Mouse (Mus musculus) MEL (cell line): ENCODE measurements around the gene Prdm16. TPM values are rescaled to one million over a fixed set of nuclear protein-coding genes. Genes with fewer than 3 reads are reported as not detected.

Experiments used
- DNase-seq: peaks from one replicate; pipeline ENCODE4 v3.0.0; 2011; ENCODE audit warnings: low read depth, low spot score
- H3K27ac ChIP-seq: 2 replicates; pipeline ENCODE4 v1.5.1; 2012; ENCODE audit warnings: low read depth, mild to moderate bottlenecking, control low read depth, low read length, moderate library complexity; ENCODE audit not compliant: control insufficient read depth
- H3K27me3 ChIP-seq, 2 experiments: fragments of 150-350 bp in 1 of 2; sonication (generic) in 1 of 2; 2 replicates each; pipeline ENCODE4 v1.6.1; 2012; ENCODE audit warnings: low read length in 2 of 2, mild to moderate bottlenecking in 2 of 2, improper control_type of control experiment in 1 of 2, moderate library complexity in 1 of 2; ENCODE audit not compliant: insufficient read depth in 2 of 2, control insufficient read depth in 1 of 2
- H3K36me3 ChIP-seq, 2 experiments: 2 replicates each; pipeline ENCODE4 v1.6.1; 2012 to 2014; ENCODE audit warnings: low read length in 2 of 2, improper control_type of control experiment in 1 of 2, inconsistent platforms in 1 of 2, mild to moderate bottlenecking in 1 of 2; ENCODE audit not compliant: insufficient read depth in 2 of 2, control insufficient read depth in 1 of 2
- H3K4me1 ChIP-seq, 2 experiments: fragments of 150-350 bp in 1 of 2; sonication (generic) in 1 of 2; 2 replicates each; pipeline ENCODE4 v1.6.1; 2012; ENCODE audit warnings: low read length in 2 of 2, improper control_type of control experiment in 1 of 2, mild to moderate bottlenecking in 1 of 2; ENCODE audit not compliant: insufficient read depth in 2 of 2, control insufficient read depth in 1 of 2
- H3K4me3 ChIP-seq, 2 experiments: fragments of 150-350 bp in 1 of 2; sonication (generic) in 1 of 2; 2 replicates each; pipeline ENCODE4 v1.5.1; 2012; ENCODE audit warnings: low read depth in 2 of 2, low read length in 2 of 2, mild to moderate bottlenecking in 2 of 2, moderate library complexity in 2 of 2, control low read depth in 1 of 2, improper control_type of control experiment in 1 of 2; ENCODE audit not compliant: control insufficient read depth in 1 of 2, insufficient read depth in 1 of 2
- H3K79me2 ChIP-seq: 2 replicates; pipeline ENCODE4 v1.6.1; 2012; ENCODE audit warnings: mild to moderate bottlenecking, low read length, moderate library complexity; ENCODE audit not compliant: control insufficient read depth, poor library complexity, insufficient read depth
- H3K9ac ChIP-seq: 2 replicates; pipeline ENCODE4 v1.6.1; 2012; ENCODE audit warnings: low read depth, mild to moderate bottlenecking, control low read depth, low read length, moderate library complexity; ENCODE audit not compliant: control insufficient read depth, poor library complexity, severe bottlenecking
- H3K9me3 ChIP-seq: fragments of 150-350 bp; sonication (generic); replicated peaks from 2 replicates; pipeline ENCODE4 v1.6.1; 2012; ENCODE audit warnings: mild to moderate bottlenecking, low read length, improper control_type of control experiment, moderate library complexity; ENCODE audit not compliant: insufficient read depth
- BHLHE40 ChIP-seq: IDR thresholded peaks from 2 replicates; pipeline ENCODE4 v1.6.1; 2012; ENCODE audit warnings: low read depth, mild to moderate bottlenecking, inconsistent platforms, low read length, improper control_type of control experiment, borderline replicate concordance
- CHD1 ChIP-seq: IDR thresholded peaks from 2 replicates; pipeline ENCODE4 v1.6.1; 2012; ENCODE audit warnings: low read depth, mild to moderate bottlenecking, inconsistent platforms, low read length, improper control_type of control experiment
- CHD2 ChIP-seq: IDR thresholded peaks from 2 replicates; pipeline ENCODE4 v1.6.1; 2011; ENCODE audit warnings: low read length, improper control_type of control experiment
- CTCF ChIP-seq, 3 experiments: IDR thresholded peaks in 2 of 3; conservative IDR thresholded peaks in 1 of 3; 2 replicates each; pipeline ENCODE4 v1.5.1; 2011 to 2012; ENCODE audit warnings: low read length in 3 of 3, low read depth in 2 of 3, mild to moderate bottlenecking in 2 of 3, improper control_type of control experiment in 1 of 3, inconsistent platforms in 1 of 3, mixed read lengths in 1 of 3, moderate library complexity in 1 of 3; ENCODE audit not compliant: control insufficient read depth in 1 of 3, insufficient read depth in 1 of 3, poor library complexity in 1 of 3, severe bottlenecking in 1 of 3
- ELF1 ChIP-seq: IDR thresholded peaks from 2 replicates; pipeline ENCODE4 v1.6.1; 2014; ENCODE audit warnings: low read depth, mild to moderate bottlenecking, inconsistent platforms, low read length, improper control_type of control experiment, moderate library complexity
- GABPA ChIP-seq: IDR thresholded peaks from 2 replicates; pipeline ENCODE4 v1.6.1; 2012; ENCODE audit warnings: low read depth, mild to moderate bottlenecking, inconsistent platforms, low read length, improper control_type of control experiment, moderate library complexity
- GATA1 ChIP-seq: IDR thresholded peaks from 2 replicates; pipeline ENCODE4 v1.6.1; 2011; ENCODE audit warnings: low read depth, low read length, improper control_type of control experiment
- HCFC1 ChIP-seq: IDR thresholded peaks from 2 replicates; pipeline ENCODE4 v1.6.1; 2012; ENCODE audit warnings: low read depth, mild to moderate bottlenecking, inconsistent platforms, low read length, improper control_type of control experiment, moderate library complexity
- JUND ChIP-seq: IDR thresholded peaks from 2 replicates; pipeline ENCODE4 v1.6.1; 2011; ENCODE audit warnings: low read depth, mild to moderate bottlenecking, improper control_type of control experiment, low read length
- MAZ ChIP-seq: IDR thresholded peaks from 2 replicates; pipeline ENCODE4 v1.6.1; 2012; ENCODE audit warnings: low read depth, mild to moderate bottlenecking, inconsistent platforms, low read length, improper control_type of control experiment
- MYB ChIP-seq: IDR thresholded peaks from 2 replicates; pipeline ENCODE4 v1.6.1; 2011; ENCODE audit warnings: mild to moderate bottlenecking, low read depth, low read length, improper control_type of control experiment
- MYC ChIP-seq: IDR thresholded peaks from 2 replicates; pipeline ENCODE4 v1.6.1; 2011; ENCODE audit warnings: low read depth, mild to moderate bottlenecking, low read length, improper control_type of control experiment, moderate library complexity
- NELFE ChIP-seq: IDR thresholded peaks from 2 replicates; pipeline ENCODE4 v1.6.1; 2011; ENCODE audit warnings: low read depth, low read length, improper control_type of control experiment
- POLR2A ChIP-seq, 2 experiments: IDR thresholded peaks; 2 replicates each; pipeline ENCODE4 v1.6.1; 2011 to 2012; ENCODE audit warnings: low read length in 2 of 2, mild to moderate bottlenecking in 2 of 2, control low read depth in 1 of 2, improper control_type of control experiment in 1 of 2, low read depth in 1 of 2, moderate library complexity in 1 of 2; ENCODE audit not compliant: control insufficient read depth in 1 of 2, insufficient read depth in 1 of 2, poor library complexity in 1 of 2
- RAD21 ChIP-seq: IDR thresholded peaks from 2 replicates; pipeline ENCODE4 v1.6.1; 2011; ENCODE audit warnings: mild to moderate bottlenecking, low read depth, low read length, improper control_type of control experiment
- RCOR1 ChIP-seq: IDR thresholded peaks from 2 replicates; pipeline ENCODE4 v1.6.1; 2012; ENCODE audit warnings: low read depth, mild to moderate bottlenecking, inconsistent platforms, low read length, improper control_type of control experiment
- SIN3A ChIP-seq: IDR thresholded peaks from 2 replicates; pipeline ENCODE4 v1.6.1; 2012; ENCODE audit warnings: low read length, improper control_type of control experiment, inconsistent platforms
- SMC3 ChIP-seq: IDR thresholded peaks from 2 replicates; pipeline ENCODE4 v1.6.1; 2011; ENCODE audit warnings: low read depth, low read length, improper control_type of control experiment
- TBP ChIP-seq: IDR thresholded peaks from 2 replicates; pipeline ENCODE4 v1.8.0; 2011; ENCODE audit warnings: low read depth, low read length, improper control_type of control experiment
- TCF12 ChIP-seq: IDR thresholded peaks from 2 replicates; pipeline ENCODE4 v1.6.1; 2014; ENCODE audit warnings: low read depth, mild to moderate bottlenecking, inconsistent platforms, low read length, improper control_type of control experiment, moderate library complexity
- USF1 ChIP-seq: IDR thresholded peaks from 2 replicates; pipeline ENCODE4 v1.6.1; 2014; ENCODE audit warnings: low read depth, mild to moderate bottlenecking, inconsistent platforms, low read length, improper control_type of control experiment, moderate library complexity
- ZKSCAN1 ChIP-seq: IDR thresholded peaks from 2 replicates; pipeline ENCODE4 v1.6.1; 2012; ENCODE audit warnings: low read depth, mild to moderate bottlenecking, inconsistent platforms, low read length, improper control_type of control experiment, moderate library complexity
- ZNF384 ChIP-seq: IDR thresholded peaks from 2 replicates; pipeline ENCODE4 v1.6.1; 2012; ENCODE audit warnings: low read depth, mild to moderate bottlenecking, inconsistent platforms, low read length, improper control_type of control experiment
- polyA plus RNA-seq, 2 experiments: library from polyadenylated mRNA; stranded (reverse) in 1 of 2; unstranded in 1 of 2; fragments of >175 nt in 1 of 2; fragments of >200 nt in 1 of 2; gene quantifications; 2 replicates each; pipeline versions ENCODE4 v1.2.1 to v1.2.4; 2012; ENCODE audit warnings: low replicate concordance in 2 of 2, low read depth in 1 of 2; ENCODE audit not compliant: insufficient read length in 2 of 2, insufficient read depth in 1 of 2, missing spikeins in 1 of 2
- total RNA-seq: library from RNA; depleted of rRNA; stranded (reverse); fragments of 300-350 nt; gene quantifications from 2 replicates; pipeline ENCODE4 v1.2.3, GENCODE M21; 2012

The Prdm16 gene
- total and polyA plus RNA-seq, 3 experiments = not detected

DNA sequence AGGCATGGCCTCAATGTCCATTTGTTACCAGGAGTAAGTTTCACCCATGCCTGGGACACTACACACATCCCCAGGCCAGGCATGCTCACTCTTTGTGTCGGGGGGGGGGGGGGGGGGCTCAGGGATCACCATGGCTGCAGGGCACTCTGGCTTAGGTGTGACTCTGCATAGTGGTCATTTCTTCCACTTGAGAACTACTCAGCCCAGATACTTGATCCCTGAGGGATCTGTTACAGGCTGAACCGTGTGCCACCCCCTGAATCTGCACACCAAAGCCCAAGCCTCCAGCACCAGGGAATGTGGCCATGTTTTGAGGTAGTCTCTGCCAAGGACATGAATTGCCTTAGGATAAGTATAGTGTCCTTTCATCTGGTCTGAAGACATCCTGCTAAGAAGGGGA lies 123.0 kb downstream of the Prdm16 start:
- no peak for DNase-seq
- Histone ChIP-seq H3K79me2 (no peaks in the 10 kb centered on the region), H3K36me3 (no peaks in the 10 kb centered on the region), H3K27me3 (no peaks in the 10 kb centered on the region)
- no peak for TF ChIP-seq NELFE
- TF ChIP-seq HCFC1 = no peak
- no peak for TF ChIP-seq BHLHE40
- TF ChIP-seq SMC3 = no peak
- TF ChIP-seq RCOR1 = no peak
- no peak for TF ChIP-seq TCF12
- TF ChIP-seq ZNF384 = no peak
- no peak for TF ChIP-seq JUND
- TF ChIP-seq POLR2A (IDR thresholded peaks at IDR 0.05; ENCODE audit: control insufficient read depth in 1 of 2, insufficient read depth in 1 of 2, low read depth in 1 of 2, low read length in 2 of 2, poor library complexity in 1 of 2) = no peak
- TF ChIP-seq, all 39 proteins: peak for 0
- no peak overlapping the region for H3K27ac ChIP-seq
- H3K9me3 ChIP-seq = no peaks in the 10 kb centered on the region
- H3K9ac ChIP-seq = no peak overlapping the region
- no peak overlapping the region for H3K4me3 ChIP-seq
- H3K4me1 ChIP-seq = no peaks in the 10 kb centered on the region

GRCm38 (mm10) chr4:154512518-154513090 lies 124.1 kb downstream of the Prdm16 start:
- H3K79me2 ChIP-seq = no peaks in the 10 kb centered on the region
- H3K4me1 ChIP-seq = no peaks in the 10 kb centered on the region
- H3K27me3 ChIP-seq = no peaks in the 10 kb centered on the region
- no peak for DNase-seq
- TF ChIP-seq TBP (no peak), ZKSCAN1 (no peak), MAZ (no peak), CHD2 (no peak), ELF1 (no peak), SMC3 (no peak), MYC (no peak), RAD21 (no peak)
- H3K36me3 ChIP-seq = no peaks in the 10 kb centered on the region
- H3K9me3 ChIP-seq = no peaks in the 10 kb centered on the region
- H3K9ac ChIP-seq = no peak overlapping the region
- no peak overlapping the region for H3K27ac ChIP-seq
- no peak overlapping the region for H3K4me3 ChIP-seq

GRCm38 (mm10) chr4:154511767-154512166 lies 124.9 kb downstream of the Prdm16 start:
- DNase-seq = no peak
- Histone ChIP-seq H3K9me3 (no peaks in the 10 kb centered on the region), H3K4me3 (no peak overlapping the region), H3K27ac (no peak overlapping the region), H3K4me1 (no peaks in the 10 kb centered on the region), H3K27me3 (no peaks in the 10 kb centered on the region), H3K9ac (no peak overlapping the region), H3K79me2 (no peaks in the 10 kb centered on the region), H3K36me3 (no peaks in the 10 kb centered on the region)
- TF ChIP-seq GATA1 (no peak), GABPA (no peak), CHD1 (no peak), SIN3A (no peak), SMC3 (no peak), USF1 (no peak), RCOR1 (no peak), ZKSCAN1 (no peak), CTCF (IDR thresholded peaks at IDR 0.05 in 2 of 3, conservative IDR thresholded peaks at IDR 0.05 in 1 of 3; ENCODE audit: control insufficient read depth in 1 of 3, insufficient read depth in 1 of 3, low read depth in 2 of 3, low read length in 3 of 3, poor library complexity in 1 of 3, severe bottlenecking in 1 of 3) (no peak), JUND (no peak), MYB (no peak), TCF12 (no peak), NELFE (no peak), HCFC1 (no peak)
